Mouse (Mus musculus): ENCODE measurements around the gene Hdgfl1. TPM values are rescaled to one million over a fixed set of nuclear protein-coding genes. Genes with fewer than 3 reads are reported as not detected.

The Hdgfl1 gene
- polyA plus RNA-seq (2012; rRNA removed): not detected in 2 replicates

DNA sequence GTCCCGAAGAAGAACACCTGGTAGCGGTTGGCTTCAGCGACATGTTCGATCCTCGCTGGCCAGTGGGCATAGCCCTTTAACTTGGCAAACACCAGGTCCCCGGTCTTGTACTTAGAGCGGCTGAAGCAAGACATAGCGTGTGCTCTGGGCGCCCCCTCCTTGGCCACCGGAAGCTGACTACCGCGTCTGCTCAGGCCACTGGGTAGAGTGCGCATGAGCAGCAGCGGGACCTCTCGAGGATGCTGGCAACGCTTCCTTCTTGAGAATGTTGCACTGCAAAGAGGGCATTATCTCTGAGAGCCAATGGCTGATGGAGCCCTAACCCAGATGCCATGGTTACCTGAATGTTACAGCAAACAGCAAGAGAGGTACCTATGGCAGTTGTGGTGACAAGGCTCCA, at the start of gene Hdgfl1:
Gene Hdgfl1 (minus strand): TSS at position 211 of the 400 bp plus-strand sequence.
- TF ChIP-seq CTCF (IDR thresholded peaks at IDR 0.05; ENCODE audit: extremely low read depth, insufficient read depth, insufficient read length, insufficient replicate concordance) (no peak), POLR2A (IDR thresholded peaks at IDR 0.05; ENCODE audit: low read depth, low read length) (no peak)
- no peak within 1 kb of the TSS for H3K27ac ChIP-seq (ENCODE audit: insufficient read depth, low read length)
- no peaks in the 10 kb centered on the region for H3K27me3 ChIP-seq (ENCODE audit: control insufficient read depth, insufficient read depth, low read length)
- 94% methylated on average over 16 of the region's 16 CpGs for WGBS
- H3K4me3 ChIP-seq (ENCODE audit: extremely low read depth, insufficient read depth, insufficient read length): no peak within 1 kb of the TSS
- H3K4me1 ChIP-seq (ENCODE audit: control insufficient read depth, insufficient read depth, insufficient read length): no peaks in the 10 kb centered on the region
- no peak for DNase-seq (ENCODE audit: low read depth in 1 of 2, low spot score in 2 of 2)
- H3K36me3 ChIP-seq (ENCODE audit: control insufficient read depth, insufficient read depth, low read length): no peaks in the 10 kb centered on the region

DNA sequence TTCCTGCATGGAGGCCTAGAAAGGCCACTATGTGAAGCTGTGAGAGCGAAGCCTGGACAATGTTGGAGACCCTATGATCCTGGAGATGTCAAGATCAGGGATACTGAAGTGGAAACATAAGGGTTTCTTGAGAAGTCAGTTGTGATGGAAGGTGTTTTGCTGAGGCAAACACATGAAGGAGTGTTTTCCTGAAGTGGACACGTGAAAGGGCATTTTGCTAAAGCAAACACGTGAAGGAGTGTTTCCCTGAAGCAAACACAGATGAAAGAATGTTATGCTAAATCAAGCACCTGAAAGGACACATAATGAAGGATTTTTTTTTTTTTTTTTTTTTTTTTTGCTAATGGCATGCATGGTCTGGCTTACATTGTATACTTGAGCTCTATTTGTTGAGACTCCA, 25.5 kb upstream of the Hdgfl1 start:
- no peak overlapping the region for H3K4me3 ChIP-seq (ENCODE audit: extremely low read depth, insufficient read depth, insufficient read length)
- TF ChIP-seq POLR2A (IDR thresholded peaks at IDR 0.05; ENCODE audit: low read depth, low read length) (no peak), CTCF (IDR thresholded peaks at IDR 0.05; ENCODE audit: extremely low read depth, insufficient read depth, insufficient read length, insufficient replicate concordance) (no peak)
- H3K4me1 ChIP-seq (ENCODE audit: control insufficient read depth, insufficient read depth, insufficient read length): no peaks in the 10 kb centered on the region
- no peak for DNase-seq (ENCODE audit: low read depth in 1 of 2, low spot score in 2 of 2)
- H3K27me3 ChIP-seq (ENCODE audit: control insufficient read depth, insufficient read depth, low read length): no peaks in the 10 kb centered on the region
- H3K27ac ChIP-seq (ENCODE audit: insufficient read depth, low read length): no peak overlapping the region
- 77% methylated on average over 3 of the region's 3 CpGs for WGBS
- H3K36me3 ChIP-seq (ENCODE audit: control insufficient read depth, insufficient read depth, low read length): no peaks in the 10 kb centered on the region

DNA sequence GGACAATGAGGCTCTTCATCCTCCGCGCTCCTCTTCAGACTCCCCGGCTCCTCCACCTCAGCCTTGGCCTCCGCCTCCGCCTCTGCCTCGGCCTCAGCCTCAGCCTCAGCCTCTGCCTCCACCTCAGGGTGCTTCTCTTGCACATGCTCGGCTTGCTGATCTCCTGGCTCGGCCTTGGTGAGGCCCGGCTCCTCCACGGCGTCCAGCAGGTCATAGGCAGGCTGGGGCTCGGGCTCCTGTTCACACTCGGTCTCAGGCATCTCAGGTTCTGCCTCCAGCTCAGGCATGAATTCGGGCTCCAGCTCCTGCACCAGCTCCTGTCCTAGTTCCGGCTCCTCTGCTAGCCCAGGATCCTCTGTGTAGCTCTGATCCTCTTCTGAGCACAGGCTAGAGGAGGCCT, 541 bp downstream of the Hdgfl1 start:
- no peaks in the 10 kb centered on the region for H3K36me3 ChIP-seq (ENCODE audit: control insufficient read depth, insufficient read depth, low read length)
- H3K4me1 ChIP-seq (ENCODE audit: control insufficient read depth, insufficient read depth, insufficient read length): no peaks in the 10 kb centered on the region
- DNase-seq (ENCODE audit: low read depth in 1 of 2, low spot score in 2 of 2): no peak
- no peak overlapping the region for H3K27ac ChIP-seq (ENCODE audit: insufficient read depth, low read length)
- 92% methylated on average over 15 of the region's 15 CpGs for WGBS
- H3K27me3 ChIP-seq (ENCODE audit: control insufficient read depth, insufficient read depth, low read length): no peaks in the 10 kb centered on the region
- no peak overlapping the region for H3K4me3 ChIP-seq (ENCODE audit: extremely low read depth, insufficient read depth, insufficient read length)
- TF ChIP-seq CTCF (IDR thresholded peaks at IDR 0.05; ENCODE audit: extremely low read depth, insufficient read depth, insufficient read length, insufficient replicate concordance) (no peak), POLR2A (IDR thresholded peaks at IDR 0.05; ENCODE audit: low read depth, low read length) (no peak)

DNA sequence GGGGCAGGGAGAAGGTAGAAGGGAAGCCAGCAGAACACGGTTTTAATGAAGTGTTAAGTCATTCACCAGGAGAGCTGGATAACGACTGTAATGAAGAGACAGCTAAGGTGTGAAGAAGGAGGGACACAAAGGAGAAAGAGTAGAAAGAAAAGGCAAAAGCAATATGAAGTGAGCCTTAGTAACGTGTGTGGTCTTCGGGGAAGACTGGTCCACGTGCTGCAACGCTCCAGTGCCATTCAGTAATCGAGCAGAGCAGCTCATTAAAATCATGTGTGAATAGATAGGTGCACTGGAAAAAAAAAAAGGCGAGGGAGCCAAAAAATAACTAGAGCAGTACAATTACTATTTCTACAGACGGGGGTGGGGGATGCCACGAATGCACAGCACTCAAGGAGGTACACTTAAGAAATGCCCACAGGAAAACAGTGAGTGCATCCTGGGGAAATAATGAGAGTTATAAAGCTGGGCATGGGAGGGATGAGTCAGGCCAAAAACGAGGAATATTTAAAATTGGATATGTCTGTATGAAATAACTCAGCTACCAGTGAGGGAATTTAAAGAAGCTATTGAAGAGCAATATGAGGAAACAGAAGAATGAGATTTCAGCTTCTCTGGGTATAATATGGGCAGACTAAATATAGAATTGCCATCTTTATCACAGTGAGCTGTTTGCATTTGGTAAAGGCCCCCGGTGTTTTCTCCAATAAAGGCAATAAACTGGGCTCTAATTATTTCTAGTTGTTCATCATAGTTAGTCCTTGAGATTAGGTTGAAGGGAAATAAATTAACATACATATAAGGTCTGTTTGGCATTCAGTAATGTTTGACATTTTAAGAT, 7.8 kb downstream of the Hdgfl1 start:
- no peaks in the 10 kb centered on the region for H3K27me3 ChIP-seq (ENCODE audit: control insufficient read depth, insufficient read depth, low read length)
- no peak for TF ChIP-seq POLR2A (IDR thresholded peaks at IDR 0.05; ENCODE audit: low read depth, low read length)
- TF ChIP-seq CTCF (IDR thresholded peaks at IDR 0.05; ENCODE audit: extremely low read depth, insufficient read depth, insufficient read length, insufficient replicate concordance): no peak
- DNase-seq (ENCODE audit: low read depth in 1 of 2, low spot score in 2 of 2): no peak
- H3K4me1 ChIP-seq (ENCODE audit: control insufficient read depth, insufficient read depth, insufficient read length): no peaks in the 10 kb centered on the region
- H3K27ac ChIP-seq (ENCODE audit: insufficient read depth, low read length): no peak overlapping the region
- H3K4me3 ChIP-seq (ENCODE audit: extremely low read depth, insufficient read depth, insufficient read length): no peak overlapping the region
- WGBS: 82% methylated on average over 12 of the region's 12 CpGs
- no peaks in the 10 kb centered on the region for H3K36me3 ChIP-seq (ENCODE audit: control insufficient read depth, insufficient read depth, low read length)

DNA sequence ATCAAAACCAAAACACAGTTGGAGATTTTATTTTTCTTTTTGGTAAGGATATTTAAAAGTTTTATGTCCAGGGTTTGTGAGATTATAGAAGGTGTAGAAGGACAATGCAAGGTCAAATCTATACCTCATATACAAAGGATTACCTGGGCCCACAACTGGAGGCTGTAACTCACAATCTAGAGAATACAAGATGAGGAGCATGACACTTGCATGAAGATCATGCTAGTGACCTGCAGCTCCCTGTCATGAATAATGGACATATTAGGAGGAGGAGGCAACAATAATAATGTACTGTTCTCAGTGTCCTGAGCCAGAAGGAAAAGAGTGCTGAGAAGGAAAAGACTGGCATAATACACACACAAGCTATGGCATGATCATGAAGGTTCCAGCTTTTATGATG, 17.1 kb downstream of the Hdgfl1 start:
- H3K36me3 ChIP-seq (ENCODE audit: control insufficient read depth, insufficient read depth, low read length): no peaks in the 10 kb centered on the region
- no peak for TF ChIP-seq POLR2A (IDR thresholded peaks at IDR 0.05; ENCODE audit: low read depth, low read length)
- no peak for TF ChIP-seq CTCF (IDR thresholded peaks at IDR 0.05; ENCODE audit: extremely low read depth, insufficient read depth, insufficient read length, insufficient replicate concordance)

DNA sequence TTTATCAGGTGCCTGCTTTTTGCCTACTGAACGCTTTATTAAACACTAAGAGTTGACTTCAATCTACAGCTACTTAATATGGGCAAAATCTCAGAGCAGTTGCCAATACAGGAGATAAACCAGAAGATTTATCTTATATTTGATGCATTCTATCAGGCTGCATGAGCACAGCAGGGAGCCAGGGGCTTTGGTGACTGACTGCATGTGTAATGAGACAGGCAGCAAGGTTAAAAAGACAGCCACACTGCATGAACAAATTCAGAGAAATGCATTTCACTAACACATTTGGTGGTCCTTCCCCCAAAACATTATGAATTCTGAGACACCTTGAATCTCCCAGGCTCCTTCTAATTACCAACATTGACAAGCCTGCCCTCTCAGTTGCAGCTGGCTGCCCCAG, 17.6 kb downstream of the Hdgfl1 start:
- Histone ChIP-seq H3K4me3 (ENCODE audit: extremely low read depth, insufficient read depth, insufficient read length) (no peak overlapping the region), H3K4me1 (ENCODE audit: control insufficient read depth, insufficient read depth, insufficient read length) (no peaks in the 10 kb centered on the region), H3K36me3 (ENCODE audit: control insufficient read depth, insufficient read depth, low read length) (no peaks in the 10 kb centered on the region), H3K27ac (ENCODE audit: insufficient read depth, low read length) (no peak overlapping the region), H3K27me3 (ENCODE audit: control insufficient read depth, insufficient read depth, low read length) (no peaks in the 10 kb centered on the region)
- TF ChIP-seq CTCF (IDR thresholded peaks at IDR 0.05; ENCODE audit: extremely low read depth, insufficient read depth, insufficient read length, insufficient replicate concordance) (no peak), POLR2A (IDR thresholded peaks at IDR 0.05; ENCODE audit: low read depth, low read length) (no peak)
- DNase-seq (ENCODE audit: low read depth in 1 of 2, low spot score in 2 of 2): no peak
- 96% methylated on average over 1 of the region's 1 CpGs for WGBS

More for the DNA sequence above, 17.1 kb downstream of the Hdgfl1 start:
- Histone ChIP-seq H3K4me1 (ENCODE audit: control insufficient read depth, insufficient read depth, insufficient read length) (no peaks in the 10 kb centered on the region), H3K4me3 (ENCODE audit: extremely low read depth, insufficient read depth, insufficient read length) (no peak overlapping the region), H3K27ac (ENCODE audit: insufficient read depth, low read length) (no peak overlapping the region), H3K27me3 (ENCODE audit: control insufficient read depth, insufficient read depth, low read length) (no peaks in the 10 kb centered on the region)
- no peak for DNase-seq (ENCODE audit: low read depth in 1 of 2, low spot score in 2 of 2)
